Mouse (Mus musculus) MN1 (cell line): Measurements from ENCODE around the gene Olfr1133.
"Not testable (repeated sequence)": the region's sequence is repeated elsewhere in the genome, so short reads cannot be mapped to it uniquely, and the experiment has no call there.

Source experiments
- DNase-seq: peaks from one replicate; pipeline ENCODE4 v3.0.0-alpha.2; 2016; ENCODE audit warnings: low spot score

The Olfr1133 gene

DNA sequence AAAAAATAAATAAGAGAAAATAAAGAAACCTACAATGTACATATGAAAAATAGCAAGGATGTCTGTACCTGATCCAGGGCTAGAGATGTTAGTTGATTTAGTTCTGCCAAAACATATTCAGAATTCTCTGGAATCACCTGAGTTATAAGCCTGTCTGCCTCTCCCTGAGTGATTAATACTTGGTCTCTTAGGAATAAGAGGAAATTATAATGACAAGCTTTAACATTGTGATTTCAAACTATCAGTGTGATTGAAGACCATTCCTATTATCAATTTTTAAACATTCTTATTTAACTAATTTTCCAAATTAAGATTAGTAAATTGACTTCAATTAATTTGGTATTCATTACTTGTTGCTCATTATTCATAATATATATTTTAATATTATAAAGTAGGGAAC, at the start of gene Olfr1133:
TSS of gene Olfr1133 (minus strand) at position 101 of the 400 bp plus-strand sequence.
- no peak for DNase-seq

- DNase-seq: no peak
These were observed 46.7 kb upstream of the Olfr1133 start, which contains the start of gene Olfr1136 for GRCm38 (mm10) chr2:87693847-87694246. Olfr1136 (minus strand) TSS chr2:87693947.

DNA sequence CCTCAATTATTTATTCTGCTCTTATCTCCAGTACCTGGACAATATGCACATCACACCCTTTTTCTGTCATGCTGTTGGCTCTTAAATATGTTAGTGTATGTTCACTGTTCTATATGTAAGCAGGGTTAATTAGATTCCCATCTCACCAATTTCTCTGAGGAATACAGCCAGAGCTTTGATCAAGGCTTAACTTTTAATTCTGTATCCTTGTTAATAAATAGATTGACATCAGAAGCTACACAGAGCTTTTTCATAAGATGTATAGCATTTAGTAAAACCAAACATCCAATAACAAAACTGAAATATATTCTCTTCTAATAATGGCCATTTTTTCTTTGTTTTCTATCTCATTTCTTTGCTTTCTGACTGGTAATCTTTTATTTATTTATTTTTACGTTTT, 26.4 kb upstream of the Olfr1133 start, which contains the start of gene Olfr1135:
TSS of gene Olfr1135 (minus strand) at position 101 of the 400 bp plus-strand sequence.
- no peak for DNase-seq

GRCm38 (mm10) chr2:87658360-87658759, 11.2 kb upstream of the Olfr1133 start, which contains the start of gene Olfr1134:
Olfr1134 (minus strand) TSS chr2:87658460.
- no peak for DNase-seq

DNA sequence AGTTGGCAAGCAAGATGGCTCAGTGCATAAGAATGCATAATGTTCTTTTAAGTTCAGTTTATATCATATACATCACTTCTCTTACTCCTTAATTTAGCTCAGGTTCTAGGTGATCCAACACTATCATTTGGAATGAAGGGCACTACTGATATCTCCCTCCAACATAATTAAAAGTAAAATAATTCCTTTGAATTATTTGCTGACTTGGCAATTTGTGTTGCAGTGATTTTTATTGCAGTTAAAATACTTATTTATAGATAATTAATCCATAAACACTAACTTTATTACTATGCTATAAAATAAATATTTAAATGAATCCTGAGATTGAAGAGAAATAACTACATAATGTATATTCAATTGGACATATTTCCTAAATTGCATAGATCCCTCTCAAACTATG, 4.7 kb downstream of the Olfr1133 start:
- no peak for DNase-seq

GRCm38 (mm10) chr2:87637435-87637834, 9.7 kb downstream of the Olfr1133 start, which contains the start of gene Olfr1132:
Olfr1132 (minus strand) TSS chr2:87637535.
- DNase-seq: no peak

DNA sequence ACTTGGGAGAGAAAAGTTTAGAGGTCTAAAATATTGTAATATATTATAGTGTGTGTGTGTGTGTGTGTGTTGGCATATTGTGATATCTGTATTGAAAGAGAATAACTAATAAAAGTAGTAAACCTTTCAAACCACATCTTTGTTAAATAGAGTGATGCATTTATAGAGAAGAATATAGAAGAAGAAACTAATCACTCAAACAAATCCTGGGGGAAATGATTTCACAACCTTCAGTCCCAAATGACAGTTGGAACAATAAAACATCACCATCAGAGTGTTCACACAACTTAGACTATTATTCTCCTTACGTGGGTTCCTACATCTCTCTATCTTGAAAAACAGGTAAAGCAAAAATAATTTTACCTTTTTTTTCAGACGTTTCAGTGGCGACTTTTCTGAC, 20.4 kb downstream of the Olfr1133 start, which contains the start of gene Olfr1131:
TSS of gene Olfr1131 (plus strand) at position 301 of the 400 bp plus-strand sequence.
- no peak for DNase-seq

DNA sequence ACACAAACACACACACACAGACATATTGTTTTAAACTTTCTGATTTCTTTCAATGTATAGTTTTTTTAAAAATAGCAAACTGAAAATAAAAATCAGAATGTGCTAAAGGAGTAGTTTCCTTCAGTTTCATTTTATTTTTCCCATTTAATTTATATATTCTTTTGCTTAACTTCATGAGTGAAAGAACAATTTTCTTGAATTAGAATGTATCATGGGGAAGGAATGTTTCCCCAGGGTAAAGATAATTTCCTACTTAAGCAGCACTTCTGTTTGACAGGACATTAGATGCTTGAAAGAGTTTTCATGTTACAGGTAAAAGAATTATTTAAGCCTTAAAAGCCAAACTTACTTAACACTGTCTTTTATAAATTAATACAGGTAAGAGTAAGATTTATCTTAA, 41.3 kb downstream of the Olfr1133 start, which contains the start of gene Olfr1130:
TSS of gene Olfr1130 (plus strand) at position 301 of the 400 bp plus-strand sequence.
- not testable (repeated sequence) for DNase-seq
